Mouse (Mus musculus) heart, adult 8-10 months (tissue): ENCODE measurements at regions not wholly inside any gene's neighbourhood (a gene's known extent, or its start where the extent isn't known, plus 50 kb on each side); places are given as distances from the start of the nearest gene placed in this dataset.
A peak's percentile ranks its signal among the peaks of the same experiment; 100 is the strongest.

Experiments used
- DNase-seq: peaks from one replicate; pipeline ENCODE4 v3.0.0; 2022; ENCODE audit warnings: low spot score

GRCm38 (mm10) chr13:43967516-43967915 is 182.9 kb downstream of the Cd83 start:
- DNase-seq, result no peak

DNA sequence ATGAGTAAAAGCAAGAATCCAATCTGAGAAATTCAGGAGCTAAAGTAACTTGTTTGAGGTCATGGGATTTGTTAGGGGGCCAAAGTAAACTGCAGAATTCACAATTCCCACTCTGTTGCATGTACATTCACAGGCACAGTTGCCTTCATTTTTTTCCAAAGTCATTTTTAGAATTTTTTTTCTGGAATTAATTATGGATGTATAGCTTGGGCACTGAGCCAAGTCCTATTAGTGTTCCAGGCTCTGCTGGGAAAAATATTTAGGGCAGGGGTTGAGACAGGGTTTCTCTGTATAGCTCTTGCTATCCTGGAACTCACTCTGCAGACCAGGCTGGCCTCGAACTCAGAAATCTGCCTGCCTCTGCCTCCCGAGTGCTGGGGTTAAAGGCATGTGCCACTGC is 188.3 kb downstream of the Cd83 start:
- no peak for DNase-seq

DNA sequence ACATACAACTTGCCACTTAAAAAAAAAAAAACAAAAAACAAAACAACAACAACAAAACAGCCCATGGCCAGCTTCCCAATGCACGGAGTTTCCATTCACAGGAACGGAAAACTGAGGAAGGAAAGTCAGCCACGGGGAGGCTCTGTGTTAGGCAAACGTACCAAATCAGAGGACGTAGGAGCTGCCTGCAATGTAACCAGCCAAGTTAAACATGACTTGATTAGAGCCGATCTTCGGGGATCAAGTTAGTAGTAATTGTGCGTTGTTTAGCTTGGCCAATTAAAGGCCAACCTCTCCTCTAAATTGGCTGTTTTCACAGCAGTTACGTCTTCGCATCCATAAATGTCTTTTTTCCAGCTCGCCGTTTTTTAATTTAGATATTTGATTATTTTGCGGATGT is 190.7 kb downstream of the Cd83 start:
- DNase-seq, result no peak

GRCm38 (mm10) chr13:43975801-43976200 is 191.2 kb downstream of the Cd83 start:
- DNase-seq, result no peak

DNA sequence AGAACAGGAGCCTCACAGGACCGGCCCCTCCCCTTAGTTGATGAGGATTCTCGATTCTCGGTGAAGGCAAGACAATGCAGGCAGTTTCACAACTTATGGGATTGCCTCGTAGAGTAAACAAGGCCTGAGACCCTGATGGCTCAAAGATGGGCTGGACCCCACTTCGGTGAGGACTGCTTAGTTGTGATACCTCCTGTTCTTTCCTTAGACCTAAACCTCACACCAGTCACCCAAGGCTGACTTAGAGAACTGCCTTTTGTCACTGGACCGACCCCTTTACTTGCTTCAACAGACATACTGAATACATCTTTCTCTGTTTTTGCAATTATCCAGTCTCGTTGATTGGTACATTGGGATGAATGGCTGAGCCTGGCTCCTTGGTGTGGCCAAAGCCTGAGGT is 192.1 kb downstream of the Cd83 start:
- no peak for DNase-seq

DNA sequence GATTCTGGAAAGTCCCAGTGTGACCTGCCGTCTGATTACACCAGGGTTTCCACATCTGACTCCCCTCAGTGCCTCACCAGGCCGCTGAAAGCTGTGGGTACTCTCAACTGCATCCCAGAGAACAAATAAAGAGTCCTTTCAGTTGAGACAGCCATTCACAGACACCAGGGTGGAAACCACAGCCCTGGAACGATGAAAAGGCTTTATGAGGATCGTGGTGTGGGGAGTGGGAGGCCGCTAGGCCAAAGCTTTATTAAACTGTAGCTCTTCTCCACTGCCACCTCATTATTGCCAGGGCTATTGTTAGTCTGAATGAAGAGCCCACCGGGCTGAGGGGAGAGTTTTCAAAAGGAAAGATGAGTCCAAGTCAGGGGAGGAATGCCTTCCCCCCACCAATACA is 202.8 kb downstream of the Cd83 start:
- no peak for DNase-seq

- DNase-seq, result no peak
Measured at GRCm38 (mm10) chr13:43988421-43988820, 203.8 kb downstream of the Cd83 start.

DNA sequence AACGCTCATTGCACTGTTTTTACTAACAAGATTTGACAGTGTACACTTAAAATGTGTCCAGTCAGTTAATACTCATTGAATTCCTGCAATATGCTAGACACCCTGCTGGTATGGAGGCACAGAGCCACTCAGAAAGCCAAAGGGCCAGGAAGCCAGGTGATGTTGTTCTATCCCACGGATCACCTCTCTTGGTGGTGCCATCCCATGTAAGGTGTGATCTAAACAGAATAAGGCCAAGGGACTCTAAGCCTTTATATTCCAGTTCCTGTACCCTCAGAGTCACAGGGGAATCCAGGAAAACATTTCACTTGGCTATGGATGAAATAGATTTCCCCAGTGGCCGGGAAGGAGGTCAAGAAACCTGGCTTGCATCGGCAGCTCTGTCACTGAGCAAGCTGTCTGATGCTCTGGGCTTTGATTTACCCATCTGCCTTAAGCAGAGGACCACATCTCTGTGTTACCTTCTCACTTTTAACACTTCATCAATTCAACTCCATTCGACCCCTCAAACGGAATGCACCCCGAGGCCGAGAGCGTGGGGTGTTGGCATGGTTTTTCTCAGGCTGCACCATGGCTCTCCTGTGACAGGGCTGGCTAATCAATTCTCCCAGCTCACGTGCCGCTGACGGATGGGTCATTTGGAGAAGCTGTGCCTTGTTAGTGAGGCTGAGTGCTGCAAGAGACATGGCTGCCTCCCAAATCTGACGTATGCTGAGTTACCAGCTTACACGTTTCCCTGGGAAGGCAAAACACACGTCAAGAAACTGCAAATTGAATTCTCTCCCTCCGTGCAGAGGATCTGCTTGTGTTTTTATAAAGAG is 205.9 kb downstream of the Cd83 start:
- peak; percentile 38 for DNase-seq

- DNase-seq, result peak; percentile 80
Measured at GRCm38 (mm10) chr13:43991774-43992173, 207.2 kb downstream of the Cd83 start.

GRCm38 (mm10) chr13:43992968-43993367 is 208.4 kb downstream of the Cd83 start:
- no peak for DNase-seq

DNA sequence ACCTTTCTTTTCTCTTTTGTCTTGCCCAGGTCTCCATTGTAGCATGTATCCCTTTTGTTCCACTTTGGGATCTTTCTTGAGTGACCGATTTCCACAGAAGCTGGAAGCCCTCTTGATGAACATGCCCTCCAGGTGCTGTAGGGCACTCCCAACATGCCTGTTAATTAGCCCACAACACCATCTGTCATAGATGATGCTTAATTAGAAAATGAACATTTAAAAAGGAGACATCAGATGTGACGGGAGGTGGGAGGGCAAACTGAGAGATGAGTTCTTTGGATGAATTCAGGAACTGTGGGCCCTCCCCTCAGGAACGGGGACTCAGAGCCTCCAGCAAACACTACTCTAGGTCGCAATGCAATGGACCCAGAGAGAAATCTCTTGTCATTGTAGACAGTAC is 209.8 kb downstream of the Cd83 start:
- DNase-seq, result no peak

- peak; percentile 38 for DNase-seq
Measured at GRCm38 (mm10) chr13:43995623-43996022, 211.0 kb downstream of the Cd83 start.

- no peak for DNase-seq
Measured at GRCm38 (mm10) chr13:44001861-44002545, 217.4 kb downstream of the Cd83 start.

DNA sequence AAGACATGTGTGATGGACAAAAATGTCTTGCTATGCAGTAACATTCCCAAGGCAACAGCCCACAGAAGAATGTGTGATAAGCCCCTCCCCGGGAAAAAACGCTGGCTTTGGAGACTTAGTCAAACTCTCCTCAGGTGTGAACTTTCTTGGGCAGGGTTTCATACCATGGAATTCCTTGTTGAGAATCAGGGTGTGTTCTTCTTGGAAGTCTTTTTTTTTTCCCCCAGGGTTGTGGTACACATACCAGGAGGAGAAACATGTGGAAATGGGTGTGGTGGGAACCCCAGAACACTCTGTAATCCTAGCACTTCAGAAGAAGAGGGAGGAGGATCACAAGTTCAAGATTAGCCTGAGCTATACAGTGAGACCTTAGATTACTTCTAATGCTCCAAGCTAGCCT is 228.3 kb downstream of the Cd83 start:
- DNase-seq, result no peak

DNA sequence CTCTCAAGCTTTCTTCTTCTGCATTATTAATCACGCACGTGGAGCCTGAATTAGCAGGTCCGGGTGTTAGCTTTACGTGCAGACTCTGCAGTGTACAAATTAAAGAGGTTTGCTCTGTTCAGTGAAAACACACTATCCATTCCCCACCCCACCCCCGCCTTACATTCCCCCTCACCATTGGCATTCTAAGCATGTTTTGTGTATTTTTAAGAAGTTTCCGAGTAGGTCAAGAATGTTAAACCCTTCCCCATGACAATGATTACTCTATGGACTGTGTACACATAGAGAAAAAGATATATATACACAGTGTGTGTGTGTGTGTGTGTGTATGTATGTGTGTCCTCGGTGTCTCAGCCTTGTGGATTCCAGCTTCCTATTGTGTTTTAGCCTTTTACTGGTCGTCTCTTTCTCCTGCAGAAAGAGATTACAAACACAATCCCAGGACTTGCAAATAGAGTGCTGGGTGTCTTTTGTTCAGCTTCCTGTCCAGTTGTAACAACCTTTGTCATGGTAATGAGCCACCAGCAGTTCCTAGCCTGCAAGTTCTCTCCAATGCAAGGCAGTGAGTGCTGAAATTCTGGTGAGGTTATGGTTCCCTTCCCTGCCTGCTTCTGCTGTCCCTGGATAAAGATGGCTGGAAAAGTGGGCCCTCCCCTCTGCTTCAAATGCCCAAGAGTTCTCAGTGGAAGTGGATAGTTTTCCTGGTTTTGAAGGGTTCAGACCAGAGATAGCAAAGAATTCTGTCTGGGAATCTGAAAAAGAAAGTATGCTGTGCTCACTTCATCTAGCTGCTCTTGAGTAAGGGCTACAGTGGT is 234.1 kb downstream of the Cd83 start:
- DNase-seq, result no peak

DNA sequence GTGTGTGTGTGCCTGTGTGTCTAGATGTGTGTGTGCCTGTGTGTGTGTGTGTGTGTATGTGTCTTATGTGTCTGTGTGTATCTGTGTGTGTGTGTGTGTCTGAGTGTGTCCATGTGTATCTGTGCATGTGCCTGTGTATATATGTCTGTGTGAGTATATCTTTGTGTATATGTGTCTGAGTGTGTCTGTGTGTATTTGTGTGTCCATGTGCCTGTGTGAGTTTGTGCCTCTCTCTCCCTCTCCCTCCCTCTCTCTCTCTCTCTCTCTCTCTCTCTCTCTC is 234.7 kb downstream of the Cd83 start:
- no peak for DNase-seq

DNA sequence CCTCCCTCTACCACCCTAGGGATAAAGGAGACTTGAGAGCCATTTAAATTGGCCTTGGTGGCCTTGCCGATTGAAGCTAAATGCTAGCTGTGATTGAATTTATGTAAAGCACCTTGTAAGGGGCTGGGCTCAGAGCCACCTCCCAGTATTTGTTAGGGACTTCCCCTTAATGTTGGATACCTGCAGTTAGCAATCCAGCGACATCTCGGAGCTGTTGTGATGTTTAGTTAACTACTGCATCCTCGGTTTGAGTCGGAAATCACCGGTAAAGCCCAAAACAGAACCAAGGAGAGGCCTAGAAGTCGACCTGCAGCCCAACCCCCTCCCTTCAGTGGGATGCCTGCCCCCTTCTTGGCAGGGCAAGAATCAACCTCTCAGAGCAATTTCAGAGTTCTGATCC is 236.3 kb downstream of the Cd83 start:
- DNase-seq, result no peak

GRCm38 (mm10) chr13:44022106-44022505 is 237.5 kb downstream of the Cd83 start:
- no peak for DNase-seq

DNA sequence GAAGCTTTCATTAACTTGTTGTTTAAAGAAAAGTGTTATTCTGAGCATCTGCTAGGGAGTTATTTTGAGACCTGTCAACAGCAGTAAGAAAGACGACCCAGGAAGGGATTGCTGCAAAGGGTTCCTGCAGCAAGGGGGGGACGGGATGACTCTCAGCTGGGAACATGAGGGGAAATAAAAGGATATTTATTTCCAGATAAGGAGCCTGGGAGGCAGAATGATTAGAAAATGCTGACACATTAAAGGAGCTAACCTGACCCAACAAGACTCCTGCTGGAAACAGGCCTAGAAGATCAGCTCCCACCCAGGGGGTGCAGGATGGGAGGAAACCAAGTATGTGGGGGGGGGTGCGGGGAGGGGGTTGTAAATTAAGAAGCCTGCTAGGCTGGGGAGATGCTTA is 240.0 kb downstream of the Cd83 start:
- peak; percentile 15 for DNase-seq

GRCm38 (mm10) chr13:44026321-44027255 is 242.0 kb downstream of the Cd83 start:
- peak; percentile 61 for DNase-seq

GRCm38 (mm10) chr13:44028081-44028480 is 243.5 kb downstream of the Cd83 start:
- no peak for DNase-seq

DNA sequence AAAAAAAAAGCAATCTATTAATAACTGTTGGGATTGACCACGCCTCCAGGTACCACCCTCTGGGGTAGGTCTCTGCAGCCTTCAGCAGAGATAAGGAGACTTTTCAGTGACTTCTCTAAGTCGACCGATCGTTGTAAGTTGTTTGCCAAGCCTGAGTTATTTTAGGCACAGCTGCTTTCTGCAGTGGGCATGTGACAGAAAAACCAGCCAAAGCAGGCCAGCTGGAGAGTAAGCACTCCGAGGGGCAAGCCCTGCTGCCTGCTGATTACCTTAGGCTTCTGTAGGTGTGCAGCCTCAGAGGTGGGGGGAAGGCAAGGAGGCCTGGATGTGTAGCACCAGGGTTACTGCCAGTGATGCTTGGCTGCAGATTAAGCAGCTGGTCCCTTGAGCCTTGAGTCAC is 246.0 kb downstream of the Cd83 start:
- peak; percentile 36 for DNase-seq
